Mouse (Mus musculus) kidney, adult 11 months (tissue): ENCODE results near the gene Braf.

Experiments
- DNase-seq: peaks from one replicate; pipeline ENCODE4 v3.0.0; 2022

Braf gene

DNA sequence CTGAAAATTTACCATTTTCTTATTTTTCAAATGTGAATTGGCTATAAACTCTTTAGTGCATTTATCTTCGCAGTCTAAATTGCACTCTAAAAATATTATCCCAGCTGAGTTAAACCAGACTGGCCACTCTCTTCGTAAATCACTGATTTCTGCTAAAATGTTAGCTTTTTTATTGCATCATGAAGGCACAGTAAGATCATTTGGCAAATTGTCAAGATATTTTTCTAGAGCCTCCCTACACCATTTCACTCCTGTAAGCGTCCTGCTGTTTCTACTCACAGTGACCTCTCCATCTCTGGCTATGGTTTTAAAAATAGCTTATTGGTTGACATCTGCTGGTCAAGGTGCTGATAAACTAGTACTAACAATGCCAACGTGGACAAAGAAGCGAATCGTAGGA, 119.2 kb downstream of the Braf start:
- DNase-seq, result no peak

DNA sequence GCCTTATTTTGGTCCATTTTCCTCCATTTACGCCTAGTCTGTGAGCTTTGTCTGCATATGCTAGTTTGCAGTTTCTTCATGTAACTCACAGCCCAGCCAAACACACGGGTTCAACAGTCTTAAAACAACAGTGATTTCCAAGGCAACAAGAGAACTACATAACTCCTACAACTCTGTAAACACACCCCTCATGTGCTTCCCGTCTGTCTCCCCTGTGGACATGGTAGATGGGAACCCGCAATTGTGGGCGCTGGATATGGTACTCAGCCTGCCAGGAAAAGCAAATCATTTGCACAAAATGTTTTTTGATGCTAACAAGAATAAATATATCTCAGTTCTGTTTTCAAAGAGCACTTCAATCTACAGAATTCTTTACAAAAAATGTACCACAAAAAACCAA, 120.7 kb downstream of the Braf start:
- no peak for DNase-seq

DNA sequence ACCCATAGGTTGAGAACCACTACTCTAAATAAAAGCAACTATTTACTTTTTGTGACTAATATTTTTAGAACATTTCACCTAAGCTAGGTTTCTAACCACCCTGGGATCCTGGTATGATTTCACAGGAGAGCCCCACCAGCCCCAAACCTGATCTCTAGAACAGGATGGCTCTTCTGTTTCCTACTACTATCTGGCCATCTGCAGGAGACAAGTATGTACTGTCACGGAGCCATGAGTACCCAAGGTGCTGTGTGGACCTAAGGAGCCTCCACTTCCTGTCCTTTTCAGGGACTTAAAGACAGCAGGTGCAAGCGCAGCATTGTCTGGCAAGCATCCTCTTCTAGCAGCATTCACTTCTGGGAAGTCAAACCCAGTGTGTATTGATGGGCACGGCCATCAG, 123.4 kb downstream of the Braf start:
- no peak for DNase-seq

DNA sequence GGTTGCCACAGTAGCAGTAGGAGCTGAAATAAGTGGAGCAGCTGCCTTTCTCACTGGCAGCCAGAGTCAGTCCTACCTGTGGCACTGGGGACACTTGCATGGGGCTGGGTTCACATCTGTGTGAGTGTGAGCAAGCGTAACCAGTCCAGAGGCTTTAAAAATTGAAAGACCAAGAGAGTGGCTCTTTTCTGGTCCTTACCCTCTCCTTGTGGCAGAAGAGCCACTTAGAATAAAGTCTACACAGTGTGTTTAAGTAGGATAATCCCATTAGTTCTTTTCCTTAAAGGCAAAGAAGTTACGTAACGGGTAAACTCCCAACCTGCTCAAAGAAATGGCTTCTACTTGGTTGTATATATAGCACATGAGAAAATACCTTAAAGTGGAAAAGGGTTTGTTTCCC, 124.4 kb downstream of the Braf start:
- DNase-seq, result no peak

DNA sequence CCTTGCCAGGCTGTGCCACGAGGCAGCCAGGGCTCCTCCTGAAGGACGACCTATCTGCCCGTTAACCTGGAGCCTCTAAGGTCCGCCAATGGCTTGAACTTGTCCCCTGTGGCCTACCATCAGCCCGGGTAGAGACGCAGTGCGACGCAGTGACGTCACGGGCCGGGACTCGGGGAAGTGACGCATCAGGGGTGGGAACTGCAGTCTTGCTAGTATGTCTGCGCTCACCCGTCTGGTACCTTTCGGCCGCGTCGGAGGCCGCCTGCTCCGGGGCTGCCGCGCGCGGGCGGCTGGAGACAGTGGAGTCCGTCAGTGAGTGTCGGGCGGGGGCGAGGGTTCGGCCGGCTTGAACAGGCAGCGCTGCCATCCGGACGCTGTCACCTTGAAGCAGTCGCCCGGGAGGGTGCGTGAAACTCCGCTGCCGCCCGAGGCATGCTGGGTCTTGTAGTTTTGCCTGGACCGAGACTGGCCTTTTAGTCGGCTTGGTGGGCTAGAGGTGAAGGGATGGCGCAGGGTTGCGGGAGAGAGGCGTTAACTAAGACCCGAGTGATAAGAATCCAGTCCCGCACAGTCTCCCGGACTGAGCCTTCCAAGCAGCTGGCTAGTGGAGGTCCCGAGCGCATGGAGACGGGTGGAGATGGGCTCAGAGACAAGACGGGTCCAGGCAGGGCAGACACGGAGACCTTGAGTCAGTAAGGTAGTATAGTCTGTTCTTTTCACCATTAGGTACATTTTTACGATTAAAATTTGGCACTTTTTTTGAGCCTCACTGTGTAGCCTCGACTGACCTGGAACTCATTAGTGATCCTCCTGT, 132.7 kb downstream of the Braf start, which contains the start of gene Ndufb2:
Gene Ndufb2, plus strand, starts transcription at position 174 of the 814 bp plus-strand sequence.
- peak; percentile 96 for DNase-seq

DNA sequence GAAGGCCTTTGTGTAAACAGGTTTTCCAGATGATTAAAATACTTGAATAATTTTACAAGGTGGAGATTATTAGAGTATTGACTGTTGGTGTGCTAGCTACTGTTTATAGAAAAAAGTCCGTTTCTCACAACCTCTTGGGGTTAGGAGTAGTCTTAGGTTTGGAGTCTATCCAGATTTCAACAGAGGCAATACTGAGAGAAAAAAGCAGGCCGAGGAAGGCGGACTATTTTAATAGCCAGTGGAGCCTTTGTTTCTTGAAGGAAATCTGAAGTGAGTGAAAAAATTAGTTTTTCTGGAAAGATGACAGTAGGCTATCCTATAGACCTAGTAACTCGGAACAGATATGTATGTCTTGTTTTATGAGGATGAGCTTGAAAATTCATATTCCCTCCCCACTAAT, 133.8 kb downstream of the Braf start:
- no peak for DNase-seq

DNA sequence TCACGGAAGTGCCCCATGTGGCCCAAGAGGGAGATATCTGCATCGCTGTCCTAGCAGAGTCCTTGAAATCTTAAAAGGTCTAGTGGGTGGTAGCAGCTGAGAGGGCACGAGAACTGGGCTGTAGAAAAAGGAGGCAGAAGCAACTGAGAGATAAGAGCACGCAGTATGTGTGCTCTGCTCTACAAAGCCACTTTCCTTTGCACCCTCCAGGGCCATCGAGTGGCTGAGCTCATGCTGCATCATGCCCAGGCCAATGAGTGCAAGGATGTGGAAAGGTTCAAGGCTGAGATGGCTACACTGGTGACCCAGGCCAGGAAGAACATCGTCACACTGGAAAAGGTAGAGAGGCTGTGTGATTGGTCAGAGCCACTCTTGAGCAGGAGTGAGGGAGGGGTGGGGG, 139.7 kb downstream of the Braf start, which contains the start of gene Gm42420:
Gene Gm42420, plus strand, starts transcription at position 237 of the 400 bp plus-strand sequence.
- no peak for DNase-seq

DNA sequence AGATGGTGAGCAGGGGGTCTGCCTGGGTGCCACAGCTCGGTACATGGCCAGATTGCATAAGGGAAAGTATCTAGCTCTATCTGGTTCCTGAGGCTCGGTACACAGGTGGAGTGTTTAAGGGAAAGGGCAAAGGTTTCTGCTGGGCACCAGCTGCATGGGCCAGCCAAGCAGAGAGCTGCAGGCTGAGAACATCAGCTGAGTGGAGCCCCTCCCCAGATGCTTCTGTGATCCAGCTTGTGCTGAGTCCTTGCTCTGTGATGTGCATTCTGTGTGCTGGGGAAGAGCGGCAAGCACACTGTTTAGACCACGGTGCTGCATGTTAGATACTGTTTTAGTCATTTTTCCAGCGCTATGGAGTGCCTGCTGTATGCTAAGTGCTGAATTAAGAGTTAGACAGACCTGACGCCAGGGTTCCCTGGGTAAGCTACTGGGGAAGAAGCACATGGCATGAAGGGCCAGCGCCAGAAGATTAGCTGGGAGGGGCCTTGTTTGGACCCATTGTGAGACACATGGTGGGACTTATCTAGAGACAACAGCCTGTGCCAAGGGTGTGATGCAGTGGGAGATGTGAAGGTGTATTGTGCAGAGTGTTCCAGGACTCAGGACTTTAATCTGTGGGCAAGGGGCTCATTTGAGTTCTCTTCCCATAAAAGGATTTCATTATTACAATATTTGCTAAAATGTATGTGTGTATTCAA, 144.0 kb downstream of the Braf start:
- no peak for DNase-seq

DNA sequence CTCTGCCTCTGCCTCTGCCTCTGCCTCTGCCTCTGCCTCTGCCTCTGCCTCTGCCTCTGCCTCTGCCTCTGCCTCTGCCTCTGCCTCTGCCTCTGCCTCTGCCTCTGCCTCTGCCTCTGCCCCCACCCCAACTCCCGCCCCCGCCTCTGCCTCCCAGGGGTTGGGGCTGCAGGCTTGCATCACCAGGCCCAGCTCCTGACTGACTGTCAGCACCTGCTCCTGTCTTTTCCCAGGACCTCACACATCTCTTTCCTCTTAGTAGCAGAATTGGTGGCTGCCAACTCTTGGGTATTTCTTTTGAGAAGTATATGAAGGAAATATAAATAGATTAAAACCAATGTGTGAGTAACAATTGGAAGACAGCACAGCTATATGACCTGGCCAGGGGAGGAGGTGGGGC, 144.7 kb downstream of the Braf start:
- no peak for DNase-seq

DNA sequence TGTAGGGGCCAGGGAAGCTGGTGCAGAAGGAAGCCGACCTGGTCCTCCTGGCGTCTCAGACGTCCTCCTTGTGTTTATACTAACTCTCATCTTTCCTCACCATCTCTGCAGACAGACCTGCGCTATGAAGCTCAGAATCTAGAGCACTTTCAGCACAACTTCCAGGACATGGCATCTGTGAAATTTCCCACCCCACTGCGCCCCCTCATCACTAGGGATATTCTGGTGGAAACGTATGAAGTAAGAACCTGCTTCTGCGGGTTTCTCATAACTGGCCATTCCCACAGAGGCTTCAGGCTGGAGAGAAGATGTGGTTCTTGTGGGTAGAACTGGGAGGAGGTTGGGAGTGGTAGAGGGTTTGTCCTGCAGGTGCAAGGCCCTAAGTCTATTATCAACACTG, 145.7 kb downstream of the Braf start:
- no peak for DNase-seq

DNA sequence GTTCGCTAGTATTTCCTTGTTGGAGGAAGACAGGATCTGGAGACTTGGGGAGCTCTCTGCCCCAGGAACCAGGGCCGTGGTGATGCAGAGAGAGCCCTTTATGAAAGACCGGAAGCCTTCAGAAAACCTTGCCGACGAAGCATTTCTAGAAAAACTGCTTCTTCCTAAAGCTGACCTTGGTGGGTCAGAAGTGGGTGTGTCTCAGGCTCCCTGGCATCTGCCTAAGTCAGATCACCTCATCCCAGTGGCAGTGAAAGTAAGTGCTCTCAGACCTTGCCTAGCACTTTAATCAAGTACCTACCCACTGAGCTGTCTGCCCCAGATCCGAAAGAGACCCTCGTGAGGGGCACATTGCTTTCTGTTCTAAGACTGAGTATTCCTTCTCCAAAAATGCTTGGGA, 150.3 kb downstream of the Braf start:
- no peak for DNase-seq

DNA sequence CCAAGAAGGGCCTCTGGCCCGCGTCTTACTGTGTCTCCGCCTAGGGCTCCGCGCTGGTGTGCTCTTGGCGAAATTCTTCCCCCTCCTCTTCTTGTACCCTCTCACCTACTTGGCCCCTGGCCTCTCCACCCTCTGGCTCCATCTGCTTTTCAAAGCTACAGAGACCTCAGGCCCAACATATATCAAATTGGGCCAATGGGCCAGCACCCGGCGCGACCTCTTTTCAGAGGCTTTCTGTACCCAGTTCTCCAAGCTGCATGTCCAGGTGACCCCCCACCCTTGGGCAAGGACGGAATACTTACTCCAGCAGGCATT, 150.8 kb downstream of the Braf start:
- DNase-seq, result peak; percentile 49

DNA sequence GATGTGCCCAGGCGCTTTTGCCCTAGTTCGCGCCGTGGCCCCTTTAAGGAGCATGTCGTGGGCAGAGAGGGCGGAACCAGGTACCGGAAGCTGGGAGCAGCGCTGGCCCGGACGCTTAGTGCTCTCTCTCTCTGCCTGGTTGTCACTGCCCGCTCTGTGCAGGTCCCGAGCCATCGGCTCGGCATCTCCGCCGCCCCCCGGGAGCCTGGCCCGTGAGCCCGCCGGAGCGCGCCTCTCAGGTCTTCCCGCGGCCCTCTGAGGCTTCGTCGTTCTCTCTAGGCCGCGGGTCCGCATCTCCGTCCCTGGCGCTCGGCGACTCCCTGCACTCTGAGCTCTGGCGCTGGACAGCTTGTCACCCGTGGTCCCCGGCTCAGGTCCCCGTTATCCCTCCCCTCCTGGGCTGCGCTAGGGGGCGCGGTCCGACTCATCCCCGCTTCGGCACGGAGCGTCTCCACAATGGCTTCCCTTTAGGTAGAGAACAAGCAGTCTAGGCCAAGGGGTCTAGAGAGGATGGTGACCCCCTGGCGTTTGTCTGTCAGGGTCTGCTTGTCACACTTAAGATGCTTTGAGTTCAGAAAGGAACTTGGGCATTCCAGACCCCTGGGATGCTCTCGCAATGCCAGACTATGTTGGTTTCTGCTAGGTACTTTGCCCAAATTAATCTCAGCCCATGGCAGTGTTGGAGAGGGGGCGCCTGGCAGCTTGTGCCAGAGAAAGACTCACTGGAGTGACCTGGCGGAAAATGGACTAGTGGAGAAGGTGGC, 151.3 kb downstream of the Braf start, which contains the start of gene Adck2:
Gene Adck2, plus strand, starts transcription at position 83 of the 764 bp plus-strand sequence.
- DNase-seq, result peak; percentile 71

DNA sequence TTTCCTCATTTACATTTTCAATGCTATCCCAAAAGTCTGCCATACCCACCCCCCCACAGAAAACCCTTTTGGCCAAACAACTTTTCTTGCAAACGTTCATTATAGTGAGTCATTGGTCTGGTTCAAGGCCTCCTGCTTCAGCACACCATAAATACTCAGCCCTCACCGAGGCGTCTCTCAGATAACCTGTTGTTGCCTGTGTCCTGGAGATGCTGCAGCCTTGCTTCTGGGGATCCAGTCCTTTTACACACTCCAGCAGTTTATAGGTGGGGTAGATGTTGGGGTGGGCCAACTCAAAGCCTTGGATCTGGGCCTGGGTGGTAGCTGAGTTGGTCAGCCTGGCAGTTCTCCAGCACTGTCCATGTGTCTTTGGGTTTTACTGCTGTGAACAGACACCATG, 154.8 kb downstream of the Braf start:
- no peak for DNase-seq

DNA sequence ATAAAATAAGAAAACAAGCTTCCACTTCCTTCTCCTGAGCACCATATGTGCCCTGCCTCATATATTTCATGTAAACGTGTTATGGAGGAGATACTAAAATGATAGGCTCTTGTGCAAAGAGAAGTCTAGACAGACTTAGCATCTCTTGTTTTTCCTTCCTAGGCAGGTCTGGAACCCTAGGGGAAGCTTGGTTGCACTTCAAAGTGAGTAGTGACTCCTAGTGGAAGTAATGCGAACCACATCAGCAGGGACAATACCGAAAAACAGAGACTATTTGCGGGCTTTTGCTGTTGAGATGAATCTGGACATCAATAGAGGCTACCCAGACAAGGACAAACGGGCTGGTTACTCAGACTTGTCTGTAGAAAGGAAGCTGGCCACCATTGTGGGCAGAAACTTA, 157.7 kb downstream of the Braf start:
- no peak for DNase-seq

DNA sequence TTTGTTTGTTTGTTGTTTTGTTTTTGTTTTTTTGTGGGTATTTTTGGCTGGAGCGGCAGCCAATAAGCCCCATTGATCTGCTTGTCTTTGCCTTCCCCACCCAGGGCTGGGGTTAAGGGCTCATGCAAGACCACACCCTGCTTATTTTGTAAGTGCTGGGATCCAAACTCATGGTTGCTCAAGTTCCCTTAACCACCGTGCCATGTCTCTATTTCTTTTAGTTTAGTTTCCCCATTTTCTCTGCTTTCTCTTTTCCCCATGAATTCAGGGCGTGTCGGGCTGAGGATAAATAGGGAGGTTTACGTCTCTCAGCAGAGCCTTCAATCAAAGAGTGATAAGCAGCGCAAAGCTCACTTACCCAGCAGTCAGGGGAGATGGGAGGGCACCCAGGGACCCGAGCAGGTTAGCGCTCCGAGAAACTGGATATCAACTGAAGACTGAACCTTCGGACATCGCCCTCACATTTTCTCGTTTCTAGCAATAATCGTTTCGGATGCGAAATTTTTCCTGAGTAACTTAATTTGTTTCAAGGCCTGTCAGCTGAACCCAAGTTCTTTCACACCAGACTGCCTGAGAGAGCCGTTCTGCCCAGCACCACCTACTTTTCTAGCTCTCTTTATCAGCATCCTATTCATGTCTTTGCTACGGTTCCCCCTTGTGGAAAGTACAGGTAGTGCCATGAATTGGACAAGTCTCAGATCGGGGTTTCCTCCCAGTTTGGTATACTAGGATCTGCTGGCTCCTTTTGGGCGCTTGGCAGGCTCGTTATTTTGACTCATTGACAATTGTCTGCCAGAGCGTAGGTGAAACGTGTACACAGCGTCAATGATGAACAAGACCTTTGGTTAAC, 162.9 kb downstream of the Braf start:
- DNase-seq, result peak; percentile 71

DNA sequence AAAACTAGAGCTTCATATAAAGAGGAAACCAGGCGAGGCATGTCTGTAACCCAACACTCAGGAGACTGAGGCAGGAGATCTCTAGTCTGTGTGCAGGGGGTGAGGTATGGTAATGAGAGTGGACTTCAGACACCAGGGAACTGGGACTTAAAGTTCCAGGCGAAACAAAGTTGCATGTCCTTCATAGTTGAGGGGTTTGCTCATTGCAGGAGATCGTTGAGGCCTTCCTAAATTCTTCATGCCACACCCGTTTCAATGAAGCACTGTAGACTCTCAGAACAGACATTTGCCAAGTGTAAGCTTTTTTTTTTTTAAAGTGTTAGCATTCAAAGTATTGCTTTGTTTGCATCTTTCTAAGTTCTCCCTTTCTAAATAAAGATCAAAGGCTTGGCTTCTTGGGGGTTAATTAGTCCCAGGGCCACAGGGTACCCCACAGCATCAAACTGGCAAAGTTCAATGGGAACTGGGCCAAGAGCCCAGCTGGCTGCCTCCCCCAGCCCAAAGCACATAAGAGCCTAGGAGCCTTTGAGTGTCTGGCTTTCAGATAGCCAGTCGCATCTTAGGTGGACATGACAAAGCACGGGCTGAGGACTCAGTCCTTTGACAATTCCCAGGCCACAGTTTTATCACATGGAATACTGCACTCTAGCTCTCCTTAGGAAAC, 165.9 kb downstream of the Braf start:
- no peak for DNase-seq

DNA sequence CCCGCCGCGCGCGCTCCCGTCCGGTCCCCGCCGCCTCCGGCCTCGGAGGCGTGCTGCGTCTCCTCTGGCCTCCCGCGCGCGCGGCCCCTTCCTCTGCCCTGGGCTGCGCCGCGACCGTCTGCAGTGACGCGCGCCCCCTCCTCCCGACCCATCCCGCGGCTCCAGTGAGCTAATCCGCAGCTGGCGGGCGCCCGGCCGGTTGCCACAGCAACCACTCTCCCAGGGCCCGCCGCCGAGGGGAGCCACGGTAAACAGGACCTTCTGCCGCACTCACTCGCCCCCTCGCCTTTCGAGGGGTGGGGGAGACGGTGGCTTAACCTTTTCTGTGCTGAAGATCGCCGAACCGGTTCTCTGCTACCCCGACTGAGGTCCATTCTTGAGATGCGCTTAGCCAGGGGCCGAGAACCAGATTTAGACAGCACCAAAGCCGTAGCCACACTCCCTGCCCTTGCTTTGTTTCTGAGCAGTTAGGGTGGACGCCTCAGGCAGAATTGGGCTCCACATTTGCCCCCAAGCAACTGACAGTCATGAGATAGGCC, 167.5 kb downstream of the Braf start, which contains the start of gene Dennd2a:
Gene Dennd2a, minus strand, starts transcription at position 145 of the 539 bp plus-strand sequence.
- peak; percentile 18 for DNase-seq

DNA sequence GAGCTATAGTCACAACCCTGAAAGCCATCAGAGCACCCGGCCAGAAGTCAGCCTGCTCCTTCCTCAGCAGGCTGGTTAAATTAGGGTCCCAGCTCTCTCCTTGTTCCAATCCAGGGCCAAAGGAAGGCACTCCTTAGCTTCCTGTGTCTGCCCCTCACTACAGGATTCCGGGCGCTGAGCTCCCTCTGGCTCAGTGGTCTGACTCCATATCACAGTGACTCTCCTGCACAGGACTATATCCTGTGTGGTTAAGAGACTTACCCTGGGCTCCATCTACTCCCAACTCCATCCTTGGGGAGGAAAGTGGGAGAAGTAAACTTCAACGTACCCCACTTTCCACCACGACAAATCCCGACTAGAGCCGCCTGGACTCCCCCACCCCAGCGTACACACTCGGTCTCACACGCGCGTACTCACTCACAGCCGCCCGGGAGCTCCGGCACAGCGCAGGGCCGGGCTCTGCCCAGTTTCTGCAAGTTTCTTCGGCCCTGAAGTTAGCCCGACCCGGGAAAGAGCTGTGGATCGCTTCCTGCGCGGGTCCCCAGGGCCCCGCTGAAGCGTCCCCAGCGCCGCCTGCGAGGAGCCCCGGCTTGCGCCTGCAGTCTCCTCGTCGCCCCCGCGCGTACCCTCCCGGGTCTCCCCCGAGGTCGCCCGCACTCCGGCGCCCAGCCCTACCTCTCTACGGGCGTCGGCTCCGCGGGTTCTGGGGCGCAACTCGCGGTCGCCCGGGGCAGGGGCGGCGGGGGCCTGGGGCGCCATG, 168.2 kb downstream of the Braf start:
- DNase-seq, result no peak

DNA sequence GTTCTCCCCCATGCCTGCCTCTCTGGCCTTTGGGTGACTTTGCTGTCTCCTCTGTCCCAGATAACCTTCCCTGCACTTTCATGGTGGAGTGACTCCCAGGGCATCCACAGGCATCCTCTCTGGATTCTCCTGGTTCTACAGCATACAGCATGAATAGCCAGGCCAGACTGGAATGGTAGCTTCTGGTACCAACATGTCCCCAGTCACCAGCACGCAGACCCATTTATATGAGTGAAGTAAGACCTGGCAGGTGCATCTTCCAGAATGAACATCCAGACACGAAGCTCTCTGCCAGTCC, 169.7 kb downstream of the Braf start:
- no peak for DNase-seq
